Mouse (Mus musculus) megakaryocyte, embryonic 14.5 days (primary cell): Measurements from ENCODE around the gene Mlf1.

Experiments used
- FLI1 ChIP-seq: IDR thresholded peaks from 2 replicates; pipeline ENCODE4 v1.6.1; 2012; ENCODE audit warnings: low read length, inconsistent platforms, mixed read lengths
- GATA1 ChIP-seq: IDR thresholded peaks from 3 replicates; pipeline ENCODE4 v1.6.1; 2012; ENCODE audit warnings: mixed read lengths, low read length, inconsistent platforms, borderline replicate concordance

- TF ChIP-seq GATA1, result no peak
- TF ChIP-seq FLI1, result no peak
These were observed at the start of gene Mlf1 for GRCm38 (mm10) chr3:67373872-67374271.
